Mouse (Mus musculus): Measurements from ENCODE around the gene Ndrg3. TPM values are rescaled to one million over a fixed set of nuclear protein-coding genes. Genes with fewer than 3 reads are reported as not detected.
"Not testable (repeated sequence)": the region's sequence is repeated elsewhere in the genome, so short reads cannot be mapped to it uniquely, and the experiment has no call there.

Gene Ndrg3
- total RNA-seq, 2 experiments from 2014 or later: 25.1 to 25.7 TPM

DNA sequence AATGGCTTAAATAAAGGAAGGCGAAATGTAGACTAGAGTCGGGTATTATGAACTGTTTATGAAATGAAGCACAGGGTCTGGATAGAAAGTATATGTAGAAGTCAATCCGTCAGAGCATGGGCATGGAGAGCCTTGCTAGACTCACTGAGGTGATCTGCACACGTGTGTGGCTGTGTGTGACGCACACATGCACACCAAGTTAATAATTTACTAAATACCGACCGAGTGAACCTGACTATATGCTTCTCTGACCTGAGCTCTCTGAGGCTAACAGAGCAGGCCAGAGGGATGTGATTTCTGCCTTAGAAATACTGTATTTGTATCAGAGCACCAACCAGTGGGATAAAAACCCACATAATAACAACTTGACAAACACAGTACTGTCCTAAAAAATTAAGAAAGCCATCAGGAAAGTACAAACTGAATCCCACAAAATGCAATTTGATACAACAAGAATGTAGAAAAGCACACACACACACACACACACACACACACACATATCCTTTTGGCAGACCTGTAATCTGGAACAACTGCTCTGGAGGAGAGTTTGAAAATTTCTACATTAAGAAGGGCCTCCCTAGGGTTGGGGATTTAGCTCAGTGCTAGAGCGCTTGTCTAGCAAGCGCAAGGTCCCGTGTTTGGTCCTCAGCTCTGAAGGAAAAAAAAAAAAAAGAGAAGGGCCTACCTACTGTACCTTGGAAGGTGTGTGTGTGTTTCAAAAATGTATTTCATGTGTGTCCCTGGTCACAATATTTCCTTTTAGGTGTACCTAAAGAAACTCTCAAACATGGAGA is 40.4 kb downstream of the Ndrg3 start:
- ATAC-seq (replicated peaks; ENCODE audit: poor library complexity, severe bottlenecking): no peak

DNA sequence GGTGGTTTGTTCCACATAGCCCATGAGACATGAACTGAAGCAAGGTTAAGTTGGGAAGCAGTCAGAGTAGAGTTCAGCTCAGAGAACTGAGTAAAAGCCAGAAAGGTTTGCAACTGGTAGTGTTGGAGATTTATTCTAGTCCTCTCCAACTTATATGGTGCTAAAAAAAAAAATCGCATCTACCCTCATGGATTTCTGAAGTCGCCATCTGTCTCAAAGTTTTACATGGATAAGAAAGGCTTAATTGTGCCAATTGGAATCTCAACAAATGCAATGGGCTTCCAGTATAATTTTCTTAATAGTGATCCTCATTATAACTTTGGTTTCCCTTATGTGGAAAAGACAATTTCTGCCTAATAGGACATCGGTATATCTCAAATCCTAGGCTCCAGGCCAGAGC is 41.0 kb downstream of the Ndrg3 start:
- ATAC-seq (replicated peaks; ENCODE audit: poor library complexity, severe bottlenecking): no peak

DNA sequence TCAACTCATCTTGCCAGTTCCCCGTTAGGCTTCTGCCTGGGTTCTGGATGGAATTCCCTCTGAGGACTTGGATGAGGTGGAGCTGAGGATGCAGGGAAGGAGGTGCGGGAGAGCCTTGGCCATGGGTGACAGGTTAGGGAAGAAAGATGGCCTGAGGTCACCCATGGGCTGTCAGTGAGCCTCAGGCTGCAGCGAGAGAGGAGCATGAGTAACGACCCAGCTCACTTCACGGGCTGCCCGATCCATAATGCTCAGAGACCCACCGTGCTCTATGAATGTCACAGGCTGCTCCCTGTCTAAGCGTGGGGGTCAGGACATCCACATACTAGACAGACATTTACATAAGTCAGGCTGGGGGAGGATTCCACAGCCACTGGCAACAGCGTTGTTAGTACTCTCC is 50.3 kb downstream of the Ndrg3 start:
- not testable (repeated sequence) for ATAC-seq (replicated peaks; ENCODE audit: poor library complexity, severe bottlenecking)

DNA sequence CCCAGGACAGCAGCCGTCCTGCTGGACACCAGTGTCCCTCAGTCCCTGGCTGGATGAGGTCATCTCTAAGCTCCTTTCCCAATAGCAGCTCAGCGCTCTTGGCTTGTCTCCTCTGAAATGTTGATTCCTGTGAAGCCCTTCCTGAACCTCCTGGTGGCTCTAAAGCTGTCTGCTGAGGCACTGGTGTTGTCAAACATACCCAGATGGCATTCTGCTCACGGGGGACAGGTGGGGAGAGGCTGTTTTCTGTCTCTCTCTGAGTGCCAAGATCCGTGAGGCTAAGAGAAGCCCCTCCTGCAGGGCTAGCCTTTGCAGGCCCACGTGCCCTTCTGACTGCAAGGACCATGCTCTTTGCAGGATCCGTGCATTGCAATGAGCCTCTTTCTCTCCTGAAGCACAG is 51.9 kb downstream of the Ndrg3 start:
- ATAC-seq (replicated peaks; ENCODE audit: poor library complexity, severe bottlenecking): not testable (repeated sequence)

DNA sequence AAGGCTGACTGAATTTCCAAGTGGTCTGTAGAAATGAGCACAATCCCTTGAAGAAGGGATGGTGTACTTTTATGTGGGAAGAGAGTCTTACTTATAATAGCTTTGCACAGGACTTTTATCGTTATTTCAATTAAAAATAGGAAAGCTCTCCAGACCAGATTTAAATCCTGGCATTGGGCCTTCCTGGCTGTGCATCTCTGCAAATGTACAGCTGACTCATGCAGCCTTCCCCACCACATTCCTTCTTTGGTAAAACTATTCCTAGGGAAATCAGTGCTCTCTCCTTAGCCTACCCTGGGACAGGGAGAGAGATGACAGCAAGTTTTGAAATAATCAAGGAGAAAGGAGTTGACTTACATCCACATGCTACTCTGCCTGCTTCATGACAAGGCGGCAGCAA is 54.1 kb downstream of the Ndrg3 start:
- ATAC-seq (replicated peaks; ENCODE audit: poor library complexity, severe bottlenecking): no peak

DNA sequence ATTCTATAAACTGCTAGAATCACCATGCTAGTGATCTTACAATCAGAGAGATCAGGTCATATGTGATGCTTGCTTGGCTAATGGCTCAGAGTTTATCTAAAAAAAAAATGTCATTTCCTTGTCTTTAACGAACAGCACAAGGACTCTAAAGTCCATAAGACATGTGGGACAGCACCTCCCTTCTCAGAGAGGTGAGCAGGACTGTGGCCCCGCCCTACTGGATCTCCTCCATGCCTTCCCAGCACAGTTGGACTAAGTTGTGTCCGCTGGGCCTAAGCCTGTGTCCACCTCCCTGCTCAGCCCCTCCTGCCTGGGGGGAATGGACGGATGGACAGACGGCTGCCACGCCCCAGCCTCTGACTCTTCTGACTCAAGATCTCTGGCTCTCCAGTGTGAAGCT is 56.9 kb downstream of the Ndrg3 start:
- ATAC-seq (replicated peaks; ENCODE audit: poor library complexity, severe bottlenecking): no peak

DNA sequence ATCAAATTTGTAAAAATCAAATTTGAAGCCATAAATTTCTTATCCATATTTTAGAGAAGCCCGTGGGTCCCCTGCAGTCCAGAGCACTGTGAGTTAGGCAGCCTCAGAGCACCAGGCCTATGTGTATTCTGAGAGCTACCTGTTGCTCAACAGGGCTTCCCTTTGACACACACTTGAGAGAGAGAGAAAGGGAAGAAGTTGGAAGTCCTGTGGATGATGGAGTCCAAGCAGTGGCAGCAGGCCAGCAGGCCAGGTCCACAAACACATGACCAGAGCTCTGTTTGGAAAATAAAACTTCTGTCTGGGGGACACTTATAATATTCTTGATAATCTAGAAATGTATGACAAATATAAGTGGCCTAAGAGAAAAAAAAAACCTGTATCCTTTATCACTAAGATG is 58.4 kb downstream of the Ndrg3 start:
- ATAC-seq (replicated peaks; ENCODE audit: poor library complexity, severe bottlenecking): 0 out of 2 replicates have a peak, but pooled peaks have one; percentile 30

DNA sequence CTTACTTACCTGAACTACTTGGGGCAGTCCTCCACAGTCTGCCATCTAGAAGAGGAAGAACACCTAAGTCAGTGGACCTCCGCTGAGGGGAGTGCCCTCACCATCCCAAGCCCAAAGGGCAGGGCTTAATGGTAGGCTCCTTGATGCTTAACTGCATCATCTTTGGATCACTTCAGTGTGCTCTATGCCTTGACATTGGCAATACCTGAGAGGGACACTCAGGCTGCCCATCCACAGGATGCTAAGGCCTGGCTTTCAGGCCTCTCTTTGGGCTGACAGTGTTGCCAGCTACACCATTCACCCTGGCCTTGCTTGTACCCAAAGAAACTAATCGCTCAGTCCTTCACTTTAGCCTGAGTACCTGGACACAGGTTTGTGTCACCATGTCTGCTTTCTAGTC is 60.4 kb downstream of the Ndrg3 start:
- no peak for ATAC-seq (replicated peaks; ENCODE audit: poor library complexity, severe bottlenecking)

DNA sequence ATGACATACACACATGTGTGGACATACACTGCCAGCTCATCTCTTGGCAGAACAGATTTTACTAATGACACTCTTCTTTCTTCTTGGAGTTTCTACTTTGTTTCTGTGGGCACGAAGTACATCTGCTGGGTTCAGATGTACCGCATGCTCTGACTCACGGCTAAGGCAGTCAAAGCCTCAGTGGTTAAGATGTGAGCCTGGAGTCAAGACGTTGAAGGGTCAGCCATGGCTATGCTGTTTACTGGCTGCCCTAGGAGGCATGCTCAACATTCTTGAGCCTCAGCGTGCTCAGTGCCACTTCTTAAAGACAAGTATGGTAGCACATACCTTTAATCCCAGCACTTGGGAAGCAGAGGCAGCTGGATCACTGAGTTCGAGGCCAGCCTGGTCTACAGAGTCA is 61.3 kb downstream of the Ndrg3 start:
- no peak for ATAC-seq (replicated peaks; ENCODE audit: poor library complexity, severe bottlenecking)

DNA sequence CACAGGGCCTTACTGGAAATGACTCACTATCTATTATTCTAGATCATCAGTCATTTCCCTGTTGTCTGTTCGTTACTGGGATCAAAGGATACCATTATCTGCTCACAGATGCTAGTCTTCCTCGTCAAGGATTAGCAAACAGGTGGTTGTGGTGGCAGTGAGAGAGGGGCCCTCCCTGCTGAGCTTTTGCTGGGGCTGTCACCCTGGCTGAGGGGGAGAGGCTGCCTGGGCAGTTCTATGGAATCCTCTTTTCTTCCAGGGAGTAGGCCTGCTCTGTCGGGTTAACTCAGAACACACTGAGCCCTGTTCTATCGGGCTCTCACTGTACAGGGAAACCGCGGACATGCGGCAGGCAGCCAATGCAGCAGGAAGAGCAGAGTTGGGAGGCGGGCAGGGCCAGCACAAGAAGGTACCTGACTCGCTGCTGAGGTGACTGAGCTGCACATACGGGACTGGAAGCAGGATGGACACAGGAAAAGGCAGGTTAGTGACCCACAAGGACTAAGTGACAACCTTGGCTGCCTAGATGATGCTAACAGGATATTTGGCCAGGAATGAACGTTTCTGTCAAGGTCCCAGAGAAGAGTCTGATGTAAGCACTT is 62.2 kb downstream of the Ndrg3 start:
- no peak for ATAC-seq (replicated peaks; ENCODE audit: poor library complexity, severe bottlenecking)

DNA sequence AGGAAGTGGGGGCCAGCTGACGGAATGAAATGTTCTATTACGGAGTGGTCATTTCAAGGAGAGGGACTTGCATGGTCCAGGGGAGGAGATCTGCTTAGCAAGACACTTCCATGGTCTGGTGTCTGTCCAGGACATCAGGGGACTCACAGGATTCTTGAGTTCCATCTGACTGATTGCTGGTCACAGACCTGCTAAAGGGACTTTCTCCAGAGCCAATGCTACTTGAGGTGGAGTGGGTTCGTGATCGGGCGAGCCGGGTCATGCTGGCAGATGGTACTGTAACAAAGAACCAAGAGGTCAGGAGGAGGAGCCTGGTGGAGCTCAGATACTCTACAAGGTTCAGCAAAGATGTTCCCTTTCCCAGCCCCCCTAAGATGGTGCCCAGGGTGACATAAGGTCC is 63.2 kb downstream of the Ndrg3 start:
- no peak for ATAC-seq (replicated peaks; ENCODE audit: poor library complexity, severe bottlenecking)

DNA sequence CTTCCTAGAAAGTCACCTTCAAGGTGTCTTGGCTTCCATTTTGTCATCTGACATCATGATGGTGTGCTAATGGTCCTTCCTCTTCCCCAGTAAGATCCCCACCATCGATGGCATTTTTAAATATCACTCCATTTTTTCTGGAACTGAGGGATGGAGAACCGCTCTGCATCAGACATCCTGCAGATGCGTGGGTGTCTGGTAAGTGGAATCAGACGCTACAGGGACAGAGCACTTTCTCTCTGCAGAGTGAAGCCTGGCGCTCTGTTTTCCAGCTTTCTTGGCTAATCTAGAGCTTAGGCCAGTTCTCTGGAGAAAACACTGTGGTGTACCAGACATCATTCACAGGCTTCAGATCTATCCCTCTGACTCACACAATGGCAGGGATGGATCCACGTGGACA is 64.2 kb downstream of the Ndrg3 start:
- no peak for ATAC-seq (replicated peaks; ENCODE audit: poor library complexity, severe bottlenecking)

DNA sequence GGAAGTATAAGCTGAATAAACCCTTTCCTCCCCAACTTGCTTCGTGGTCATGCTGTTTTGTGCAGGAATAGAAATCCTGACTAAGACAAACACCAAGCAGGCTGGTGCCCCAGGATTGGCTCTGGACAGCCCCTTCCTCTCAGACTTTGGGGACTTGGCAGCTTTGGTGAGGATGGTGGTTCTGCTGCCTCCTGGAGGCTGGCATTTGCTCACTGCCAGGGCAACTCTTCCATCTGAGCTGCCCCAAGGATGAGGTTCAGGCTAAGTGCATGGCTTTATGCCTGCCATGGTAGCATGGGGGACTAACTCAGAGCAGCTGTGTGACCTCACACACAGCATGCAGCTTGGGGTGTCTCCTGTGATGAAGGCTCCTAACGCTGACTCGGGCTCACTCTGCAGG is 66.2 kb downstream of the Ndrg3 start:
- ATAC-seq (replicated peaks; ENCODE audit: poor library complexity, severe bottlenecking): not testable (repeated sequence)

DNA sequence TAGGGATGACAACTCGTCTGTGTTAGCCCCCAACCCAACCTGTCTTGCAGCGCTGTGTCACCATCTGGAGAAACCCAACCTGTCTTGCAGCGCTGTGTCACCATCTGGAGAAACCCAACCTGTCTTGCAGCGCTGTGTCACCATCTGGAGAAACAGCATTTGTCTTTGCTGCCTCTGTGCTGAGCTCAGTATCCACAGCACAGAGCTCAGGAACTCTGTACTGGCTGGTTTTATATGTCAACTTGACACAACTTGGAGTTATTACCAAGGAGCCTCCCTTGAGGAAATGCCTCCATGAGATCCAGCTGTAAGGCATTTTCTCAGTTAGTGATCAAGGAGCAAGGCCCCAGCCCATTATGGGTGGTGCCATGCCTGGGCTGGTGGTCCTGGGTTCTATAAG is 66.8 kb downstream of the Ndrg3 start:
- peak; percentile 19; the same call in 1 of the 2 replicates for ATAC-seq (replicated peaks; ENCODE audit: poor library complexity, severe bottlenecking)

DNA sequence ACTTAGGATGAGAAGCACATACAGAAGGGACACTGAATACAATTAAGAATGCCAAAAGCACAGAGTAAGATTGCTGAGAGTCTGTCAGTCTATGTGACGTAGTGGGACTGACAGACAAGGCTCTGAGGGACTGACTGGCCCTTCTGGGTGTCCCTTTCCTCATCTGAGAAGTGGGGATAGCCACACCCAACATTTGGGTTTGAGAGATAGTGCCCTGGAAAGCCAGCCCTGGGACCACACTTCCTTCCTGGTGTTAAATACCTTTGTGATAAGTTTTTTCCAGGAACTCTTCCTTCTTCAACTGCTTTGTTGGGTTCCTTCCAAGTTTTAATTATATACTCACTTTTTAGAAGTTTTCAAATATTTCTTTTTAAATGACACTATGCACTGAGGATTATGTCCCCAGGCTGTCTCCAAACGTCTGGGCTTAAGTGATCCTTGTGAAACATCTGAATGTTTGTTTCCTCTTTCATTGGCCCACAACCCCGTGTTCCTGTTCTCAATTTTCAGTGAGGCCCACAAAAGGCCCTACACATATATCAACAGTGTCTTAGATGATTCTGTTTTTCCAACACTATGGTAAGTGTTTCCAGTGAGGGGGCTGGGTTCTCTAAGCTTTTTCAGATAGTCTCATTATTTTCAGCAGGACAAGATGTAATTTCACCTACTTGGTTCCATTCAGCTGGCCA is 67.5 kb downstream of the Ndrg3 start:
- peak; percentile 76 for ATAC-seq (replicated peaks; ENCODE audit: poor library complexity, severe bottlenecking)

DNA sequence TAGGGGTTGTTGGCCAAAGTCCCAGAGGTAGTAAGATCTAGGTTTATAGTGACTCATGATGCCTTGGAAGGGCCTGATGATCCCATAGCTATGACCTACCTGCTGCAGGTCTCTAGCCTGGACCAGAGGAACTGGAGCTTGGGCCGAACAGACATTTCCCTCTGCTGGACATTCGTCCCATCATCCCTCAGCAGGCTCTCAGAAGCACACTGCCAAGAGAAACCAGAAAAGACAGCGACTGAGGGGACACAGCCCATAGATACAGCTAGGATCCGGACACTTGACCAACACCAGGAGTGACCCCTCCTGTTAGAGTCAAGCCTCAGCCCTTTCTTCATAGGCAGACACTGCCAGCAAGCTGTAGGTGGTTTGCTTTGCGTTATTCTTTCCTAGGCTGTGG is 68.8 kb downstream of the Ndrg3 start:
- ATAC-seq (replicated peaks; ENCODE audit: poor library complexity, severe bottlenecking): no peak

DNA sequence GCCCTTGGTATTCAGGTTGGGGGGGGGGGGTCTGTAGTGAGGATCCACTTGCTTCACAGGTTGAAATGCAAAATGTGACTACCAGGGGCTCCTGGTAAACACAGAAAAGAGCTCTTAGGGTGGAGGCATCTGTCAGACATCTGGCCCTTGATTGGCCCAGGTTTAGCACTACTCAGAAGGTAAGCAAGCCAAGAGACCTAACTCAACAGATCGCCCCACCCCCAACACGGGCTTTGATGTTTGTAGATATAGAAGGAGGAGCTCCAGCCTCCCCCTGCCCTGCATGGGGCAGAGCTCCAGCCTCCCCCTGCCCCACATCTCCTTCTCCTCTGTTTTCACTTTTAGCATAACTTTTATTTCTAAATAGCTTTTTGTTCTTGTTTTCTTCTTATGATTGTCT is 72.1 kb downstream of the Ndrg3 start:
- ATAC-seq (replicated peaks; ENCODE audit: poor library complexity, severe bottlenecking): no peak

DNA sequence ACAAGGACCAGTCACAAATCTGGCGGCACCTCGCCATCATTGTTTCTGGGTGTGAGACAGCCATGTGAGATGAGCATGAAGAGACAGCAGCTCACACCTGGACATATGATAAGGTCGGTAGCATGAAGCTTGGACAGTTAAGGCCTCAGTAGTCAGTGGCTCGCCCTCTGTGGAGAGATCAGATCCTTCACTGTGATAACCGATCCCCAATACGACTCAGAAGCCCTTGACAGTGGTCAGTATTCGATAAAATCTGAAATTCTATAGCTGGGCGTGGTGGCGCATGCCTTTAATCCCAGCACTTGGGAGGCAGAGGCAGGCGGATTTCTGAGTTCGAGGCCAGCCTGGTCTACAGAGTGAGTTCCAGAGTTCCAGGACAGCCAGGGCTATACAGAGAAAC is 72.7 kb downstream of the Ndrg3 start:
- ATAC-seq (replicated peaks; ENCODE audit: poor library complexity, severe bottlenecking): not testable (repeated sequence)

DNA sequence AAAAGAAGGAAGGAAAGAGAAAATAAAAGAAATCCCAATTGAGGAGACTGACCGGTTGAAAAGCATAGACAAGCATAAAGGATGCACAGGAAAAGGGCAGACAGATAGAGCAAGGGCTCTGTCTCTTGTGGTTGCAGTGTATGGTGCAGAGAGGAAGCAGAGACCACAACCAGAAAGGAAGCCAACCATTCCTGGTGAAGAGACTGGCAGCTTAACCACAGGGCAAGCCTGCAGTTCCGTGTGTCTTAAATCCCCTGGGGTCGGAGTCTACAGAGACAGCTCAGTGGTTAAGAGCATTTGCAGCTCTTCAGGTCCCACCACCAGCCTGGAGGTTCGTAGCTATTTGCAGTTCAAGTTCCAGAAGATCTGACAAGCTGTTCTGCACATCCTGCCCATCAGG is 73.3 kb downstream of the Ndrg3 start:
- peak; percentile 99 for ATAC-seq (replicated peaks; ENCODE audit: poor library complexity, severe bottlenecking)

DNA sequence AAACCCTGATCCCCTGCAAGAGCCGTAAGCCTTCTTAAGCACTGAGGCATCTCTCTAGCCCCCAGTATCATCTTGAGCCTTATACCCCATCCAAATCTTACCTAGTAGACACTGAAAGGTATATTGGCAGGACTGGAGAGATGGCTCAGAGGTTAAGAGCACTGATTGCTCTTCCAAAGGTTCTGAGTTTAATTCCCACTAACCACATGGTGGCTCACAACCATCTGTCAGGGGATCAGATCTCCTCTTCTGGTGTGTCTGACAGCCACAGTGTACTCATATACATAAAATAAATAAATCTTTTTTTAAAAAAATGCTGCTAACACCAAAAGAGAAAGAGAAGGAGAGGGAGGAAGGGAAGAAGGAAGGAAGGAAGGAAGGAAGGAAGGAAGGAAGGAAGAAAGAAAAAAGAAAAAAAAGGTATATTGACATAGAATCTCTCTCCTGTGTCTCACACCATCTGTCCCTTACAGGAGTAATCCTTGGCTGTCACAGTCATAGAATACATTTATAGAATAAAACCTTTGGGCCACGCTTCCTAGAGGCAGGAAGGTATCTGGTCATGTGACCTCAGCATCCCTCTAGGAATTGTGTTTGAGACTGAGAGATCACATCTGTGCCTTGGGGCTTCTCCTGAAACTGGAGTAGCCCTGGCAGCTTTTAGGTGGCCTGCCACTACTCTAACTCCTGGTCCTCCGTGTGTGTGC is 75.3 kb downstream of the Ndrg3 start:
- ATAC-seq (replicated peaks; ENCODE audit: poor library complexity, severe bottlenecking): no peak

DNA sequence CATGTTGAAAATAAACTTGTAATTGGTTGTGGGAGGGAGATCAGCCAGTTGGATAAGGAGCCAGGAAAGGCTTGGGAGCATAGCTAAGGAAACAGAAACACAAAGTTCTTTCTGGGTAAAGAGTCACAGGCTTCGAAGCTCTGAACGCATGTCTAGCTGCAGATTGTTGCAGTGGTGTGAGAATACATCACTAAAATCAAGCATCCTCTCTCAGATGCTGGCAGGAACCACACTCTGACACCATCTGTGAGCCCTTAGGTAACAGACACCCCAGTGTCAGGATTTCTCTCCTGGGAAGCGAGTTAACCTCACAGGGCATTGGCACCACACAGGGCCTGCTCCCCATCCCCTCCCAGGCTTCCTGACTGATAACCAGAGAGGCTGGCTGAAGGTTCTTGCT is 76.3 kb downstream of the Ndrg3 start:
- no peak for ATAC-seq (replicated peaks; ENCODE audit: poor library complexity, severe bottlenecking)
